Mouse (Mus musculus) forebrain, embryonic 14.5 days (tissue): ENCODE results near the gene Fam71e1. TPM values are rescaled to one million over a fixed set of nuclear protein-coding genes. Genes with fewer than 3 reads are reported as not detected.
A peak's percentile ranks its signal among the peaks of the same experiment; 100 is the strongest.

Experiments
- ATAC-seq: fragments of 200-750 bp; cut with Nextera tagmentation; 2 replicates; pipeline ENCODE4 v1.8.0; 2017; ENCODE audit warnings: mild to moderate bottlenecking, moderate library complexity
- DNase-seq: peaks from one replicate; pipeline ENCODE4 v3.0.0-alpha.2; 2015; ENCODE audit warnings: low spot score
- H3K27ac ChIP-seq: fragments of 300-500 bp; sonication (generic); 2 replicates; pipeline ENCODE4 v1.5.1; 2014; ENCODE audit warnings: low read depth, mild to moderate bottlenecking, control low read depth, low read length, moderate library complexity
- H3K27me3 ChIP-seq: fragments of 300-500 bp; sonication (generic); replicated peaks from 2 replicates; pipeline ENCODE4 v1.6.1; 2014; ENCODE audit warnings: low read length, control low read depth, mixed read lengths; ENCODE audit not compliant: control insufficient read depth, insufficient read depth
- H3K36me3 ChIP-seq: fragments of 300-500 bp; sonication (generic); 2 replicates; pipeline ENCODE4 v1.6.1; 2014; ENCODE audit warnings: low read length, control low read depth; ENCODE audit not compliant: control insufficient read depth, insufficient read depth
- H3K4me1 ChIP-seq: fragments of 300-500 bp; sonication (generic); 2 replicates; pipeline ENCODE4 v1.6.1; 2014; ENCODE audit warnings: antibody characterized with exemption, low read length, control low read depth; ENCODE audit not compliant: control insufficient read depth, insufficient read depth
- H3K4me2 ChIP-seq: fragments of 300-500 bp; sonication (generic); 2 replicates; pipeline ENCODE4 v1.6.1; 2014; ENCODE audit warnings: mild to moderate bottlenecking, control low read depth, low read length
- H3K4me3 ChIP-seq: fragments of 300-500 bp; sonication (generic); 2 replicates; pipeline ENCODE4 v1.5.1; 2014; ENCODE audit warnings: low read depth, low read length, control low read depth
- H3K9ac ChIP-seq: fragments of 300-500 bp; sonication (generic); 2 replicates; pipeline ENCODE4 v1.6.1; 2014; ENCODE audit warnings: mild to moderate bottlenecking, low read length, control low read depth, moderate library complexity
- H3K9me3 ChIP-seq: fragments of 300-500 bp; sonication (generic); replicated peaks from 2 replicates; pipeline ENCODE4 v1.6.1; 2016; ENCODE audit warnings: low read length, control low read depth, mixed read lengths; ENCODE audit not compliant: control insufficient read depth
- WGBS: fragments of 180-500 bp; shearing (Covaris S2); extraction: QIAGEN DNeasy Blood & Tissue Kit; methylation state at CpG from one replicate; pipeline ENCODE4 v1.1.7; 2014; 5-methylcytosine and 5-hydroxymethylcytosine counted together
- microRNA-seq: library from miRNA; unstranded; fragments of <30 nt; microRNA quantifications from one replicate; pipeline ENCODE4, GENCODE M21; 2016
- polyA plus RNA-seq: library from polyadenylated mRNA; unstranded; fragments of >200 nt; fragmentation: Nextera tagmentation; extraction: Ambion mirVana; gene quantifications from 2 replicates; pipeline ENCODE4 v1.2.1, GENCODE M21; 2014

The Fam71e1 gene
- polyA plus RNA-seq, 1 experiment from 2014 or later: 24.0 TPM

DNA sequence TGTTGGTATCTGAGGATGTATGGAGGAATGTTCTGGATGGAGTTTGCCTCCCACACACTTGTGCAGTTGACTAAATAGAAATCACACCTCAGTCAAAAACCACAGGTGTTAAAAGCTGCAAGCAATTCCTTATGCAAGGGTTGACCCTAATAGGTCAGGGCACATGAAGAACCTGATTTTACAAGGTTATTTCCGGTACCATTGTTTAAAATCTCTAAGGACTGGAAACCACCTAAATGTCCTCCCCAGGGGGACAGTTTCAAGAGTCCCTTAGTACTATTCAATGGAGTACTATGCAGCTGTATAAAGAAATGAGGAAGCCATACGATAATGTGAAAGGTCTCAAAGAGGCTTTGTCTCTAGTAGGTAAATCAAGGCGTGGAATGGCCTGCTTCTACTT is 49.9 kb downstream of the Fam71e1 start:
- H3K27ac ChIP-seq: no peak overlapping the region
- WGBS: 97% methylated on average over 3 of the region's 3 CpGs
- no peak for DNase-seq
- H3K4me3 ChIP-seq: no peak overlapping the region
- H3K9ac ChIP-seq: no peak overlapping the region
- no peaks in the 10 kb centered on the region for H3K27me3 ChIP-seq
- ATAC-seq: no peak
- no peak overlapping the region for H3K4me2 ChIP-seq
- peaks cover 35% of the 10 kb centered on the region for H3K36me3 ChIP-seq
- H3K9me3 ChIP-seq: no peaks in the 10 kb centered on the region
- H3K4me1 ChIP-seq: peaks cover 6% of the 10 kb centered on the region

GRCm38 (mm10) chr7:44547041-44547440 is 50.7 kb downstream of the Fam71e1 start:
- WGBS: 96% methylated on average over 13 of the region's 13 CpGs
- no peaks in the 10 kb centered on the region for H3K27me3 ChIP-seq
- no peak for DNase-seq
- peaks cover 35% of the 10 kb centered on the region for H3K36me3 ChIP-seq
- no peak overlapping the region for H3K27ac ChIP-seq
- ATAC-seq: no peak
- no peaks in the 10 kb centered on the region for H3K9me3 ChIP-seq
- peak overlapping the region; percentile 90 for H3K4me2 ChIP-seq
- H3K9ac ChIP-seq: peak overlapping the region; percentile 64; the same call in 1 of the 2 replicates
- H3K4me3 ChIP-seq: 0 out of 2 replicates have a peak overlapping the region, but pooled peaks have one; percentile 50
- H3K4me1 ChIP-seq: peaks cover 6% of the 10 kb centered on the region

GRCm38 (mm10) chr7:44547725-44548124 is 51.3 kb downstream of the Fam71e1 start:
- peak overlapping the region; percentile 90 for H3K4me2 ChIP-seq
- DNase-seq: no peak
- H3K9ac ChIP-seq: peak overlapping the region; percentile 64
- no peak for ATAC-seq
- H3K4me1 ChIP-seq: peaks cover 6% of the 10 kb centered on the region
- peaks cover 33% of the 10 kb centered on the region for H3K36me3 ChIP-seq
- 19% methylated on average over 5 of the region's 5 CpGs for WGBS
- H3K4me3 ChIP-seq: peak overlapping the region; percentile 50
- H3K27me3 ChIP-seq: no peaks in the 10 kb centered on the region
- H3K27ac ChIP-seq: no peak overlapping the region
- H3K9me3 ChIP-seq: no peaks in the 10 kb centered on the region

- peaks cover 31% of the 10 kb centered on the region for H3K36me3 ChIP-seq
- peaks cover 10% of the 10 kb centered on the region for H3K4me1 ChIP-seq
- ATAC-seq: peak; percentile 93
- H3K9ac ChIP-seq: peak within 1 kb of the TSS; percentile 64
- no peaks in the 10 kb centered on the region for H3K27me3 ChIP-seq
- H3K4me2 ChIP-seq: peak within 1 kb of the TSS; percentile 90
- peak within 1 kb of the TSS; percentile 50 for H3K4me3 ChIP-seq
- WGBS: 0% methylated on average over 43 of the region's 43 CpGs
- H3K9me3 ChIP-seq: no peaks in the 10 kb centered on the region
- DNase-seq: peak; percentile 99
- peak within 1 kb of the TSS; percentile 54 for H3K27ac ChIP-seq
Measured at GRCm38 (mm10) chr7:44548497-44549087, 52.2 kb downstream of the Fam71e1 start, which contains the start of gene Pold1. Gene Pold1 (minus strand): TSS chr7:44548849.

DNA sequence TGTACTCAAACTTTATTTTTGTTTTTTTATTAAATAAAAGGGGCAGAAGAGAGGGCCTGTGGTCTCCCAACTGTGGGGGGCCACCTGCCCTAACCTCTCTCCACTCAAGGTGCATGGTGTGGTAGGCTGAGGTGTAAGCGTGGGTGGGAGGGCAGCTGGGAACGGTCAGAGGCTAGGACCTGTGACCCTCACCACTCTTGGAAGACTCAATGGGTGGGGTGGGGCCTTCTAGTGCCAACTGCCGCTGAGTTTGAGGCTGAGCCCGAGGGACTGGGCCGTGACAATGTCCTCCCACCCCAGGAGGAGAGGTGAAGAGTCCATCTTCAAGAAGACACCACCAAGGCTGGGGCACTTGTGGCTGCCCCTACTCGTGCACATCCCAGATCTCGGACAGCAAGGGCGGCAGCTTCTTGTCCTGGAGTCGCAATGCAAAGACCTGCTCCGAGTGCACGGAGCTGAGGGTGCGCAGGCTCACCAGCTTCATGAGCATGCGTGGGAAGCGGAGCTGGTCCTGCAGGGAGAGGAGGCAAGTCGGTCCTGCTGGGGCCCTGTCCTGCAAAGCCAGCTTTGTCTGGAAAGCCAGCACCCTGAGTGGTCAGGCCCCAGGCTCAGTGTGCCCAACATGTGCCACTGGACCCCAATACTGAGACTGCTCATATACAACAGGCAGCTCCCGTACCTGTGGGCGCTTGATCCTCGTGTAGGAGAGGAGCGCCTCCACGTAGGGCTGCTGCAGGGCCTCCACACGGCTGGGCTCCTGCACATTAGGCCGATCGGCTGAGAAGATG is 53.4 kb downstream of the Fam71e1 start:
- Histone ChIP-seq H3K4me1 (peaks cover 10% of the 10 kb centered on the region), H3K36me3 (peaks cover 31% of the 10 kb centered on the region), H3K27ac (no peak overlapping the region), H3K4me2 (no peak overlapping the region), H3K4me3 (no peak overlapping the region), H3K9me3 (no peaks in the 10 kb centered on the region), H3K9ac (no peak overlapping the region), H3K27me3 (no peaks in the 10 kb centered on the region)
- DNase-seq (no peak), ATAC-seq (no peak)
- WGBS: 95% methylated on average over 23 of the region's 23 CpGs

- no peak overlapping the region for H3K4me2 ChIP-seq
- H3K9me3 ChIP-seq: no peaks in the 10 kb centered on the region
- no peak overlapping the region for H3K4me3 ChIP-seq
- 97% methylated on average over 12 of the region's 12 CpGs for WGBS
- no peak for DNase-seq
- H3K9ac ChIP-seq: no peak overlapping the region
- ATAC-seq: no peak
- peaks cover 31% of the 10 kb centered on the region for H3K36me3 ChIP-seq
- H3K4me1 ChIP-seq: peaks cover 10% of the 10 kb centered on the region
- no peaks in the 10 kb centered on the region for H3K27me3 ChIP-seq
- no peak overlapping the region for H3K27ac ChIP-seq
Measured at GRCm38 (mm10) chr7:44550409-44550678, 54.0 kb downstream of the Fam71e1 start.

Small RNAs within 50 kb of the gene (microRNA-seq; reads per million reads assigned to microRNA genes)
- gene Mir7052: 0.40 reads per million
- not detected for gene Mir7053

Other genes starting within 250 kb of the Fam71e1 start
- 1.9 and 2.4 TPM in 2 replicates for gene 1700028J19Rik, start 249.9 kb upstream of the Fam71e1 start, polyA plus RNA-seq
- gene 2410002F23Rik, start 249.9 kb upstream of the Fam71e1 start, polyA plus RNA-seq: 162 and 186 TPM in 2 replicates
- not detected in 2 replicates for gene Acp4, start 239.2 kb upstream of the Fam71e1 start, polyA plus RNA-seq
- gene Gm15517, start 235.1 kb upstream of the Fam71e1 start, polyA plus RNA-seq: not detected in 2 replicates
- gene Clec11a, start 189.7 kb upstream of the Fam71e1 start, polyA plus RNA-seq: 3.7 and 4.5 TPM in 2 replicates
- 9.5 and 15.1 TPM in 2 replicates for gene Shank1, start 186.3 kb upstream of the Fam71e1 start, polyA plus RNA-seq
- gene Syt3, start 112.5 kb upstream of the Fam71e1 start, polyA plus RNA-seq: 19.0 and 25.3 TPM in 2 replicates
- gene 1700008O03Rik, start 110.8 kb upstream of the Fam71e1 start, polyA plus RNA-seq: 0.63 and 0.86 TPM in 2 replicates
- 20.8 and 22.1 TPM in 2 replicates for gene Lrrc4b, start 67.6 kb upstream of the Fam71e1 start, polyA plus RNA-seq
- gene Aspdh, start 31.2 kb upstream of the Fam71e1 start, polyA plus RNA-seq: 5.3 TPM in 2 replicates
- gene Josd2, start 28.6 kb upstream of the Fam71e1 start, polyA plus RNA-seq: 49.3 and 50.5 TPM in 2 replicates
- gene Emc10, start 52 bp upstream of the Fam71e1 start, polyA plus RNA-seq: 147 and 154 TPM in 2 replicates
- 0.10 TPM in 2 replicates for gene Mybpc2, start 28.1 kb downstream of the Fam71e1 start, polyA plus RNA-seq
- not detected in 2 replicates for gene Spib, start 35.5 kb downstream of the Fam71e1 start, polyA plus RNA-seq
- gene Pold1, start 52.3 kb downstream of the Fam71e1 start, polyA plus RNA-seq: 32.6 and 33.0 TPM in 2 replicates
- 72.6 and 78.2 TPM in 2 replicates for gene Nr1h2, start 57.4 kb downstream of the Fam71e1 start, polyA plus RNA-seq
- gene Napsa, start 75.8 kb downstream of the Fam71e1 start, polyA plus RNA-seq: 0.74 and 0.79 TPM in 2 replicates
- 2.1 and 2.2 TPM in 2 replicates for gene Kcnc3, start 94.1 kb downstream of the Fam71e1 start, polyA plus RNA-seq
- gene Myh14, start 174.3 kb downstream of the Fam71e1 start, polyA plus RNA-seq: 0.74 and 1.1 TPM in 2 replicates
- not detected in 2 replicates for gene Izumo2, start 212.2 kb downstream of the Fam71e1 start, polyA plus RNA-seq